Mouse (Mus musculus): ENCODE data around the gene Cdip1. TPM values are rescaled to one million over a fixed set of nuclear protein-coding genes. Genes with fewer than 3 reads are reported as not detected.

Cdip1 gene
- polyA plus RNA-seq, 1 experiment, result 46.5 TPM

- Histone ChIP-seq H3K27ac (ENCODE audit: insufficient read depth, low read length) (no peak overlapping the region), H3K9ac (ENCODE audit: low read depth, poor library complexity, severe bottlenecking) (no peak overlapping the region), H3K4me1 (ENCODE audit: control insufficient read depth, insufficient read depth, low read length) (no peaks in the 10 kb centered on the region), H3K27me3 (ENCODE audit: control insufficient read depth, insufficient read depth, low read length, poor library complexity, severe bottlenecking) (no peaks in the 10 kb centered on the region), H3K4me3 (ENCODE audit: low read depth, low read length) (no peak overlapping the region), H3K36me3 (ENCODE audit: control insufficient read depth, insufficient read depth, low read length, poor library complexity, severe bottlenecking) (no peaks in the 10 kb centered on the region), H3K9me3 (replicated peaks; ENCODE audit: control insufficient read depth, insufficient read depth, low read length, poor library complexity, severe bottlenecking) (no peaks in the 10 kb centered on the region)
- TF ChIP-seq POLR2A (IDR thresholded peaks at IDR 0.05; ENCODE audit: insufficient read depth, low read length), result no peak
- TF ChIP-seq CTCF (IDR thresholded peaks at IDR 0.05; ENCODE audit: low read depth, low read length), result no peak
- no peak for TF ChIP-seq EP300 (IDR thresholded peaks at IDR 0.05; ENCODE audit: insufficient read depth, low read depth, low read length)
These were observed 12.0 kb downstream of the Cdip1 start for GRCm38 (mm10) chr16:4777905-4778609.

- Histone ChIP-seq H3K27ac (ENCODE audit: insufficient read depth, low read length) (no peak overlapping the region), H3K4me1 (ENCODE audit: control insufficient read depth, insufficient read depth, low read length) (no peaks in the 10 kb centered on the region), H3K9ac (ENCODE audit: low read depth, poor library complexity, severe bottlenecking) (no peak overlapping the region), H3K9me3 (replicated peaks; ENCODE audit: control insufficient read depth, insufficient read depth, low read length, poor library complexity, severe bottlenecking) (no peaks in the 10 kb centered on the region), H3K36me3 (ENCODE audit: control insufficient read depth, insufficient read depth, low read length, poor library complexity, severe bottlenecking) (no peaks in the 10 kb centered on the region), H3K4me3 (ENCODE audit: low read depth, low read length) (no peak overlapping the region), H3K27me3 (ENCODE audit: control insufficient read depth, insufficient read depth, low read length, poor library complexity, severe bottlenecking) (no peaks in the 10 kb centered on the region)
- no peak for TF ChIP-seq EP300 (IDR thresholded peaks at IDR 0.05; ENCODE audit: insufficient read depth, low read depth, low read length)
- no peak for TF ChIP-seq CTCF (IDR thresholded peaks at IDR 0.05; ENCODE audit: low read depth, low read length)
- no peak for TF ChIP-seq POLR2A (IDR thresholded peaks at IDR 0.05; ENCODE audit: insufficient read depth, low read length)
These were observed 12.8 kb downstream of the Cdip1 start for GRCm38 (mm10) chr16:4777171-4777904.

DNA sequence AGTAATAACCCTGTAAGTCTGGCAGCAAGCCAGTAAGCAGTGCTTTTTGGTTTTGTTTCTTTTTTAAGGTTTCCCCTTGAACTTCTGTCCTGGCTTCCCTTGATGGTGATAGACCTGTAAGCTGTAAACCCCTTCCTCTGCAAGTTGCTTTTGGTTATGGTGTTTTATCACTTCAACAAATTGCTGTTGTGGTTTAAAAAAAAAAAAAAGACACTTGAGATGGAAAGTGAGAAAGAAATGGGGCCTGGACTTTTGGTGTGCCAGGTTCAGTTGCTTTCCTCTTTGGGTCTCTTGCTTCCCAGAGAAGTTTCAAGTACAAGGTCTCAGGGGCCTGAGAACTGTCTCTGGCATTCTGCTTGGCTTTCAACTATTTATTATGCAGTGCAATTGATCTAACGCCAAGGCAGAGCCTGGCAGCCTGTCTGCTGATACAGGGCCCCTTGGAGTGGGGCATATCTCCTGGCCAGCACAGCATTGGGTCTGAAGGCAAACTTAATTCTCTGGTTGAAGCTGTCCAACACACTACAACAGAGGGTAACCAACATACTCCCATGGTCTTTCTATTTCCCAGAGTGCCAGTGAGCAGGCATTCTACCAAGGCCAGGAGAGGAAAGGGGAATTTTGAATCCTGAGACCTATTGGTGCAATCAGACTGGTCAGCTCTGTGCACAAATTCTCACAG, 16.7 kb downstream of the Cdip1 start:
- Histone ChIP-seq H3K4me3 (ENCODE audit: low read depth, low read length) (no peak overlapping the region), H3K27ac (ENCODE audit: insufficient read depth, low read length) (no peak overlapping the region), H3K27me3 (ENCODE audit: control insufficient read depth, insufficient read depth, low read length, poor library complexity, severe bottlenecking) (no peaks in the 10 kb centered on the region), H3K36me3 (ENCODE audit: control insufficient read depth, insufficient read depth, low read length, poor library complexity, severe bottlenecking) (peaks cover 9% of the 10 kb centered on the region), H3K9ac (ENCODE audit: low read depth, poor library complexity, severe bottlenecking) (no peak overlapping the region), H3K4me1 (ENCODE audit: control insufficient read depth, insufficient read depth, low read length) (no peaks in the 10 kb centered on the region), H3K9me3 (replicated peaks; ENCODE audit: control insufficient read depth, insufficient read depth, low read length, poor library complexity, severe bottlenecking) (no peaks in the 10 kb centered on the region)
- no peak for TF ChIP-seq CTCF (IDR thresholded peaks at IDR 0.05; ENCODE audit: low read depth, low read length)
- no peak for TF ChIP-seq EP300 (IDR thresholded peaks at IDR 0.05; ENCODE audit: insufficient read depth, low read depth, low read length)
- TF ChIP-seq POLR2A (IDR thresholded peaks at IDR 0.05; ENCODE audit: insufficient read depth, low read length), result no peak

GRCm38 (mm10) chr16:4768719-4769118, 21.4 kb downstream of the Cdip1 start:
- H3K27me3 ChIP-seq (ENCODE audit: control insufficient read depth, insufficient read depth, low read length, poor library complexity, severe bottlenecking), result no peaks in the 10 kb centered on the region
- peaks cover 31% of the 10 kb centered on the region for H3K36me3 ChIP-seq (ENCODE audit: control insufficient read depth, insufficient read depth, low read length, poor library complexity, severe bottlenecking)
- no peak overlapping the region for H3K4me3 ChIP-seq (ENCODE audit: low read depth, low read length)
- TF ChIP-seq CTCF (IDR thresholded peaks at IDR 0.05; ENCODE audit: low read depth, low read length), result no peak
- TF ChIP-seq EP300 (IDR thresholded peaks at IDR 0.05; ENCODE audit: insufficient read depth, low read depth, low read length), result no peak
- TF ChIP-seq POLR2A (IDR thresholded peaks at IDR 0.05; ENCODE audit: insufficient read depth, low read length), result no peak
- H3K4me1 ChIP-seq (ENCODE audit: control insufficient read depth, insufficient read depth, low read length), result no peaks in the 10 kb centered on the region
- no peaks in the 10 kb centered on the region for H3K9me3 ChIP-seq (replicated peaks; ENCODE audit: control insufficient read depth, insufficient read depth, low read length, poor library complexity, severe bottlenecking)
- H3K27ac ChIP-seq (ENCODE audit: insufficient read depth, low read length), result no peak overlapping the region
- H3K9ac ChIP-seq (ENCODE audit: low read depth, poor library complexity, severe bottlenecking), result no peak overlapping the region

- Histone ChIP-seq H3K9me3 (replicated peaks; ENCODE audit: control insufficient read depth, insufficient read depth, low read length, poor library complexity, severe bottlenecking) (no peaks in the 10 kb centered on the region), H3K27ac (ENCODE audit: insufficient read depth, low read length) (no peak overlapping the region), H3K4me1 (ENCODE audit: control insufficient read depth, insufficient read depth, low read length) (no peaks in the 10 kb centered on the region), H3K9ac (ENCODE audit: low read depth, poor library complexity, severe bottlenecking) (no peak overlapping the region), H3K27me3 (ENCODE audit: control insufficient read depth, insufficient read depth, low read length, poor library complexity, severe bottlenecking) (no peaks in the 10 kb centered on the region), H3K36me3 (ENCODE audit: control insufficient read depth, insufficient read depth, low read length, poor library complexity, severe bottlenecking) (peaks cover 31% of the 10 kb centered on the region), H3K4me3 (ENCODE audit: low read depth, low read length) (no peak overlapping the region)
- TF ChIP-seq EP300 (IDR thresholded peaks at IDR 0.05; ENCODE audit: insufficient read depth, low read depth, low read length) (no peak), CTCF (IDR thresholded peaks at IDR 0.05; ENCODE audit: low read depth, low read length) (no peak), POLR2A (IDR thresholded peaks at IDR 0.05; ENCODE audit: insufficient read depth, low read length) (no peak)
These were observed 22.9 kb downstream of the Cdip1 start for GRCm38 (mm10) chr16:4767012-4767790.
